Mouse (Mus musculus) MEL (cell line): ENCODE results near the gene Galnt5.

Experiments
- CTCF ChIP-seq, 3 experiments: IDR thresholded peaks in 2 of 3; conservative IDR thresholded peaks in 1 of 3; 2 replicates each; pipeline ENCODE4 v1.5.1; 2011 to 2012; ENCODE audit warnings: low read length in 3 of 3, low read depth in 2 of 3, mild to moderate bottlenecking in 2 of 3, improper control_type of control experiment in 1 of 3, inconsistent platforms in 1 of 3, mixed read lengths in 1 of 3, moderate library complexity in 1 of 3; ENCODE audit not compliant: control insufficient read depth in 1 of 3, insufficient read depth in 1 of 3, poor library complexity in 1 of 3, severe bottlenecking in 1 of 3
- E2F4 ChIP-seq: IDR thresholded peaks from 2 replicates; pipeline ENCODE4 v1.6.1; 2011; ENCODE audit warnings: low read depth, low read length, improper control_type of control experiment, borderline replicate concordance
- EP300 ChIP-seq, 2 experiments: IDR thresholded peaks; 2 replicates each; pipeline ENCODE4 v1.6.1; 2011; ENCODE audit warnings: improper control_type of control experiment in 2 of 2, low read length in 2 of 2, low read depth in 1 of 2, mild to moderate bottlenecking in 1 of 2
- KAT2A ChIP-seq: conservative IDR thresholded peaks from 2 replicates; pipeline ENCODE4 v1.6.1; 2012; ENCODE audit warnings: low read depth, low read length, improper control_type of control experiment, inconsistent platforms
- NRF1 ChIP-seq: IDR thresholded peaks from 2 replicates; pipeline ENCODE4 v1.6.1; 2014; ENCODE audit warnings: low read depth, mild to moderate bottlenecking, inconsistent platforms, low read length, improper control_type of control experiment, moderate library complexity; ENCODE audit not compliant: poor library complexity, insufficient read depth, severe bottlenecking
- POLR2AphosphoS2 ChIP-seq: IDR thresholded peaks from 2 replicates; pipeline ENCODE4 v1.6.1; 2011; ENCODE audit warnings: low read length, improper control_type of control experiment
- RCOR1 ChIP-seq: IDR thresholded peaks from 2 replicates; pipeline ENCODE4 v1.6.1; 2012; ENCODE audit warnings: low read depth, mild to moderate bottlenecking, inconsistent platforms, low read length, improper control_type of control experiment
- SIN3A ChIP-seq: IDR thresholded peaks from 2 replicates; pipeline ENCODE4 v1.6.1; 2012; ENCODE audit warnings: low read length, improper control_type of control experiment, inconsistent platforms
- USF1 ChIP-seq: IDR thresholded peaks from 2 replicates; pipeline ENCODE4 v1.6.1; 2014; ENCODE audit warnings: low read depth, mild to moderate bottlenecking, inconsistent platforms, low read length, improper control_type of control experiment, moderate library complexity

- no peak for TF ChIP-seq CTCF (IDR thresholded peaks at IDR 0.05 in 2 of 3, conservative IDR thresholded peaks at IDR 0.05 in 1 of 3; ENCODE audit: control insufficient read depth in 1 of 3, insufficient read depth in 1 of 3, low read depth in 2 of 3, low read length in 3 of 3, poor library complexity in 1 of 3, severe bottlenecking in 1 of 3)
- no peak for TF ChIP-seq SIN3A
- TF ChIP-seq USF1 = no peak
- no peak for TF ChIP-seq RCOR1
- TF ChIP-seq EP300 (IDR thresholded peaks at IDR 0.05; ENCODE audit: low read depth in 1 of 2, low read length in 2 of 2) = no peak
- TF ChIP-seq E2F4 = no peak
- no peak for TF ChIP-seq KAT2A
- TF ChIP-seq NRF1 = no peak
- TF ChIP-seq POLR2AphosphoS2 = no peak
Observed at GRCm38 (mm10) chr2:58023556-58023955, 25.9 kb downstream of the Galnt5 start.
